Mouse (Mus musculus) kidney, postnatal 4 days (tissue): ENCODE results near the gene Slco2a1.

Experiments used
- DNase-seq, 2 experiments: peaks; one replicate each; pipeline ENCODE4 v3.0.0; 2021; ENCODE audit warnings: mixed read lengths in 2 of 2

Gene Slco2a1

GRCm38 (mm10) chr9:103121546-103121945 lies 133.0 kb downstream of the Slco2a1 start:
- no peak for DNase-seq

- DNase-seq: no peak
These were observed 136.2 kb downstream of the Slco2a1 start for GRCm38 (mm10) chr9:103124746-103125145.

GRCm38 (mm10) chr9:103133493-103134124 lies 145.1 kb downstream of the Slco2a1 start:
- DNase-seq: no peak

- no peak for DNase-seq
These were observed 146.0 kb downstream of the Slco2a1 start for GRCm38 (mm10) chr9:103134450-103135030.

GRCm38 (mm10) chr9:103139481-103139880 lies 151.0 kb downstream of the Slco2a1 start:
- peak in 1 of 2 experiments; percentile 20 for DNase-seq

- no peak for DNase-seq
These were observed 151.9 kb downstream of the Slco2a1 start for GRCm38 (mm10) chr9:103140384-103140783.

GRCm38 (mm10) chr9:103141266-103141665 lies 152.8 kb downstream of the Slco2a1 start:
- DNase-seq: no peak

GRCm38 (mm10) chr9:103143881-103144280 lies 155.4 kb downstream of the Slco2a1 start:
- no peak for DNase-seq

GRCm38 (mm10) chr9:103145351-103145750 lies 156.8 kb downstream of the Slco2a1 start:
- DNase-seq: no peak
